Mouse (Mus musculus) heart, embryonic 16.5 days (tissue): ENCODE data around the gene Itsn1. TPM values are rescaled to one million over a fixed set of nuclear protein-coding genes. Genes with fewer than 3 reads are reported as not detected.

Experiments used
- ATAC-seq: fragments of 200-750 bp; cut with Nextera tagmentation; replicated peaks from 2 replicates; pipeline ENCODE4 v1.8.0; 2017; ENCODE audit warnings: moderate number of reproducible peaks; ENCODE audit not compliant: insufficient read depth, low FRiP score; ENCODE audit errors: extremely low read depth
- H3K27ac ChIP-seq: fragments of 300-500 bp; sonication (generic); 2 replicates; pipeline ENCODE4 v1.5.1; 2014; ENCODE audit warnings: mild to moderate bottlenecking, low read length, control low read depth, moderate library complexity
- H3K27me3 ChIP-seq: fragments of 300-500 bp; sonication (generic); 2 replicates; pipeline ENCODE4 v1.6.1; 2014; ENCODE audit warnings: low read length, mixed read lengths; ENCODE audit not compliant: control insufficient read depth, insufficient read depth
- H3K36me3 ChIP-seq: fragments of 300-500 bp; sonication (generic); 2 replicates; pipeline ENCODE4 v1.6.1; 2014; ENCODE audit not compliant: control insufficient read depth, insufficient read depth
- H3K4me1 ChIP-seq: fragments of 300-500 bp; sonication (generic); 2 replicates; pipeline ENCODE4 v1.6.1; 2014; ENCODE audit warnings: low read length, mixed read lengths; ENCODE audit not compliant: control insufficient read depth, insufficient read depth
- H3K4me2 ChIP-seq: fragments of 300-500 bp; sonication (generic); 2 replicates; pipeline ENCODE4 v1.6.1; 2014; ENCODE audit warnings: low read depth, mild to moderate bottlenecking, control low read depth, low read length
- H3K4me3 ChIP-seq: fragments of 300-500 bp; sonication (generic); 2 replicates; pipeline ENCODE4 v1.5.1; 2014; ENCODE audit warnings: mild to moderate bottlenecking, control low read depth, low read length
- H3K9ac ChIP-seq: fragments of 300-500 bp; sonication (generic); 2 replicates; pipeline ENCODE4 v1.6.1; 2014; ENCODE audit warnings: low read length, control low read depth
- H3K9me3 ChIP-seq: fragments of 300-500 bp; sonication (generic); replicated peaks from 2 replicates; pipeline ENCODE4 v1.6.1; 2016; ENCODE audit warnings: low read length; ENCODE audit not compliant: control insufficient read depth
- WGBS: fragments of 180-500 bp; shearing (Covaris S2); extraction: QIAGEN DNeasy Blood & Tissue Kit; methylation state at CpG from one replicate; pipeline ENCODE4 v1.1.7; 2014; 5-methylcytosine and 5-hydroxymethylcytosine counted together
- polyA plus RNA-seq: library from polyadenylated mRNA; unstranded; fragments of >200 nt; fragmentation: Nextera tagmentation; extraction: Ambion mirVana; gene quantifications from 2 replicates; pipeline ENCODE4 v1.2.1, GENCODE M21; 2015

The Itsn1 gene
- polyA plus RNA-seq, 1 experiment from 2014 or later: 14.2 TPM

- Histone ChIP-seq H3K36me3 (no peaks in the 10 kb centered on the region), H3K9ac (no peak overlapping the region), H3K27me3 (no peaks in the 10 kb centered on the region), H3K4me3 (no peak overlapping the region), H3K27ac (peak overlapping the region; percentile 20), H3K4me2 (no peak overlapping the region), H3K4me1 (peaks cover 28% of the 10 kb centered on the region), H3K9me3 (no peaks in the 10 kb centered on the region)
- ATAC-seq: no peak
- WGBS: 51% methylated on average over 8 of the region's 8 CpGs
Measured at GRCm38 (mm10) chr16:91740184-91740917, 11.3 kb downstream of the Itsn1 start.

GRCm38 (mm10) chr16:91740918-91741255, 11.8 kb downstream of the Itsn1 start:
- Histone ChIP-seq H3K36me3 (no peaks in the 10 kb centered on the region), H3K4me3 (no peak overlapping the region), H3K27ac (no peak overlapping the region), H3K9me3 (no peaks in the 10 kb centered on the region), H3K4me2 (no peak overlapping the region), H3K4me1 (peaks cover 29% of the 10 kb centered on the region), H3K27me3 (no peaks in the 10 kb centered on the region), H3K9ac (no peak overlapping the region)
- ATAC-seq: no peak
- WGBS: 60% methylated on average over 7 of the region's 7 CpGs

- WGBS: 74% methylated on average over 7 of the region's 7 CpGs
Measured at GRCm38 (mm10) chr16:91743055-91743454, 14.0 kb downstream of the Itsn1 start.

GRCm38 (mm10) chr16:91746101-91746950, 17.2 kb downstream of the Itsn1 start:
- Histone ChIP-seq H3K27me3 (no peaks in the 10 kb centered on the region), H3K27ac (peak overlapping the region; percentile 33), H3K36me3 (no peaks in the 10 kb centered on the region), H3K9ac (no peak overlapping the region), H3K4me2 (peak overlapping the region; percentile 52), H3K4me3 (no peak overlapping the region), H3K4me1 (peaks cover 14% of the 10 kb centered on the region), H3K9me3 (no peaks in the 10 kb centered on the region)
- ATAC-seq: 0 out of 2 replicates have a peak, but pooled peaks have one; percentile 65
- 26% methylated on average over 14 of the region's 14 CpGs for WGBS

More at GRCm38 (mm10) chr16:91743055-91743454, 14.0 kb downstream of the Itsn1 start:
- Histone ChIP-seq H3K4me1 (peaks cover 25% of the 10 kb centered on the region), H3K9ac (no peak overlapping the region), H3K4me2 (no peak overlapping the region), H3K27me3 (no peaks in the 10 kb centered on the region), H3K4me3 (no peak overlapping the region), H3K9me3 (no peaks in the 10 kb centered on the region), H3K36me3 (no peaks in the 10 kb centered on the region), H3K27ac (no peak overlapping the region)
- no peak for ATAC-seq

GRCm38 (mm10) chr16:91747567-91747966, 18.5 kb downstream of the Itsn1 start:
- peaks cover 14% of the 10 kb centered on the region for H3K4me1 ChIP-seq
- WGBS: 87% methylated on average over 6 of the region's 6 CpGs
- no peak overlapping the region for H3K27ac ChIP-seq
- no peak overlapping the region for H3K4me3 ChIP-seq
- no peaks in the 10 kb centered on the region for H3K9me3 ChIP-seq
- H3K36me3 ChIP-seq: no peaks in the 10 kb centered on the region
- no peak overlapping the region for H3K4me2 ChIP-seq
- no peak overlapping the region for H3K9ac ChIP-seq
- H3K27me3 ChIP-seq: no peaks in the 10 kb centered on the region
- no peak for ATAC-seq

GRCm38 (mm10) chr16:91751644-91752385, 22.7 kb downstream of the Itsn1 start:
- Histone ChIP-seq H3K4me1 (peaks cover 5% of the 10 kb centered on the region), H3K9me3 (no peaks in the 10 kb centered on the region), H3K4me3 (no peak overlapping the region), H3K9ac (no peak overlapping the region), H3K27ac (no peak overlapping the region), H3K36me3 (no peaks in the 10 kb centered on the region), H3K27me3 (no peaks in the 10 kb centered on the region), H3K4me2 (no peak overlapping the region)
- ATAC-seq: no peak
- WGBS: 76% methylated on average over 13 of the region's 13 CpGs

- Histone ChIP-seq H3K4me1 (peaks cover 13% of the 10 kb centered on the region), H3K27me3 (no peaks in the 10 kb centered on the region), H3K4me2 (no peak overlapping the region), H3K4me3 (no peak overlapping the region), H3K27ac (no peak overlapping the region), H3K9me3 (no peaks in the 10 kb centered on the region), H3K9ac (no peak overlapping the region), H3K36me3 (no peaks in the 10 kb centered on the region)
- ATAC-seq: no peak
- 74% methylated on average over 4 of the region's 4 CpGs for WGBS
Measured at GRCm38 (mm10) chr16:91753611-91754010, 24.5 kb downstream of the Itsn1 start.

GRCm38 (mm10) chr16:91754957-91755356, 25.9 kb downstream of the Itsn1 start:
- no peak overlapping the region for H3K9ac ChIP-seq
- H3K9me3 ChIP-seq: no peaks in the 10 kb centered on the region
- H3K4me1 ChIP-seq: peaks cover 15% of the 10 kb centered on the region
- H3K4me3 ChIP-seq: no peak overlapping the region
- H3K27me3 ChIP-seq: no peaks in the 10 kb centered on the region
- H3K36me3 ChIP-seq: no peaks in the 10 kb centered on the region
- ATAC-seq: no peak
- H3K27ac ChIP-seq: no peak overlapping the region
- 79% methylated on average over 6 of the region's 6 CpGs for WGBS
- H3K4me2 ChIP-seq: no peak overlapping the region
